Mouse (Mus musculus) kidney, embryonic 16.5 days (tissue): ENCODE results near the gene 4921504E06Rik. TPM values are rescaled to one million over a fixed set of nuclear protein-coding genes. Genes with fewer than 3 reads are reported as not detected.

Source experiments
- ATAC-seq: fragments of 200-750 bp; cut with Nextera tagmentation; 2 replicates; pipeline ENCODE4 v1.8.0; 2017; ENCODE audit warnings: moderate TSS enrichment; ENCODE audit not compliant: low FRiP score, low TSS enrichment
- H3K27ac ChIP-seq: fragments of 300-500 bp; sonication (generic); 2 replicates; pipeline ENCODE4 v1.5.1; 2014; ENCODE audit warnings: low read length
- H3K27me3 ChIP-seq: fragments of 300-500 bp; sonication (generic); 2 replicates; pipeline ENCODE4 v1.6.1; 2014; ENCODE audit warnings: low read length, control low read depth, mixed read lengths; ENCODE audit not compliant: insufficient read depth
- H3K36me3 ChIP-seq: fragments of 300-500 bp; sonication (generic); 2 replicates; pipeline ENCODE4 v1.6.1; 2014; ENCODE audit warnings: low read length, control low read depth, mixed read lengths; ENCODE audit not compliant: insufficient read depth
- H3K4me1 ChIP-seq: fragments of 300-500 bp; sonication (generic); 2 replicates; pipeline ENCODE4 v1.6.1; 2014; ENCODE audit warnings: low read length, control low read depth, mixed read lengths; ENCODE audit not compliant: insufficient read depth
- H3K4me2 ChIP-seq: fragments of 300-500 bp; sonication (generic); replicated peaks from 2 replicates; pipeline ENCODE4 v1.6.1; 2014; ENCODE audit warnings: low read depth, low read length
- H3K4me3 ChIP-seq: fragments of 300-500 bp; sonication (generic); 2 replicates; pipeline ENCODE4 v1.5.1; 2014; ENCODE audit warnings: mild to moderate bottlenecking, low read length
- H3K9ac ChIP-seq: fragments of 300-500 bp; sonication (generic); replicated peaks from 2 replicates; pipeline ENCODE4 v1.6.1; 2014; ENCODE audit warnings: low read length
- H3K9me3 ChIP-seq: fragments of 300-500 bp; sonication (generic); 2 replicates; pipeline ENCODE4 v1.6.1; 2016; ENCODE audit warnings: low read length, control low read depth
- WGBS: fragments of 180-500 bp; shearing (Covaris S2); extraction: QIAGEN DNeasy Blood & Tissue Kit; methylation state at CpG from one replicate; pipeline ENCODE4 v1.1.7; 2014; 5-methylcytosine and 5-hydroxymethylcytosine counted together
- polyA plus RNA-seq: library from polyadenylated mRNA; unstranded; fragments of >200 nt; fragmentation: Nextera tagmentation; extraction: Ambion mirVana; gene quantifications from 2 replicates; pipeline ENCODE4 v1.2.1, GENCODE M21; 2015

The 4921504E06Rik gene
- polyA plus RNA-seq, 1 experiment from 2014 or later, result not detected

DNA sequence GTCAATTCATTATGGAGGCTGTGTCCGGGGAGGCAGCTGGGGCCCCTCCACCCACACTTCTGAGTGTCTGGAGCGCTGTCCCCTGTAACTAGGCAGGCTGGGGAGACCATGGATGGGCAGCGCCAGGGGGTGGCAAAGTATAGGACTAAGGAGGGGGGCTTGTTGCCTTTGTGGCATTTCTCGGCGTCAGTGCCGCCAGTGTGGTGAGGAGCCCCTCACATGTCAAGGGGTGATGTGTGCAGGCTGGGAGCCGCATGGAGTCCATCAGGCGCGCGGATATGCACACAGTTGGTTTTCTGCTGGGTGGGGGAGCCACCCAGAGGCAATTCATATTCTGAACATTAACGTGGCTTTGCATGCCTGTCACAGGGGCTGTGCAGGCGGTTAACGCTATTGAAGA is 35.8 kb downstream of the 4921504E06Rik start:
- no peaks in the 10 kb centered on the region for H3K4me1 ChIP-seq
- H3K4me2 ChIP-seq, result no peak overlapping the region
- ATAC-seq, result no peak
- WGBS, result 62% methylated on average over 13 of the region's 13 CpGs
- no peak overlapping the region for H3K9ac ChIP-seq
- no peaks in the 10 kb centered on the region for H3K36me3 ChIP-seq
- H3K27ac ChIP-seq, result no peak overlapping the region
- no peaks in the 10 kb centered on the region for H3K9me3 ChIP-seq
- peaks cover 15% of the 10 kb centered on the region; the same call in 1 of the 2 replicates for H3K27me3 ChIP-seq
- H3K4me3 ChIP-seq, result no peak overlapping the region

DNA sequence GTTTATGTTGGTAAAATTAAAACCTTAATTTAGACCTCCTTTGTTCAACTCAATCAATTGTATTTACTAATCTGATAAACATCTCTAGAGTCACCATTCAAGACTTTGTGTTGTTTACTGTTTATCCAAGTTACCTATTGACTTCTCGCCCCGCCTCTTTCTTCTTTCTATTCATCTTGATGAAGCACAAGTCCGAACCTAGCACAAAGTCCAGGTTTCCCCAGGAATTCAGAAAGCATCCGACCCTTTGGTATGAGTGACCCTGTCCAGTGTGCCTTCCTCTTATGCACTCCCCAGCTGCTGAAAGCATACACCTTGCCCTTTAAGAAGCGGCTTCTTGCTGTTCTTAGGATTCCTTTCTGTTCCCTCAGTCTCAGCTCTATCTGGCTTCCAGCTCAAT is 41.3 kb downstream of the 4921504E06Rik start:
- no peak for ATAC-seq
- Histone ChIP-seq H3K4me3 (no peak overlapping the region), H3K36me3 (no peaks in the 10 kb centered on the region), H3K27ac (no peak overlapping the region), H3K27me3 (peaks cover 3% of the 10 kb centered on the region; the same call in 1 of the 2 replicates), H3K4me2 (no peak overlapping the region), H3K4me1 (no peaks in the 10 kb centered on the region), H3K9me3 (no peaks in the 10 kb centered on the region), H3K9ac (no peak overlapping the region)
- WGBS, result 74% methylated on average over 5 of the region's 5 CpGs

GRCm38 (mm10) chr2:19511032-19511431 is 42.7 kb downstream of the 4921504E06Rik start:
- Histone ChIP-seq H3K36me3 (no peaks in the 10 kb centered on the region), H3K4me1 (no peaks in the 10 kb centered on the region), H3K27me3 (peaks cover 2% of the 10 kb centered on the region; the same call in 1 of the 2 replicates), H3K9me3 (no peaks in the 10 kb centered on the region), H3K4me2 (no peak overlapping the region), H3K27ac (no peak overlapping the region), H3K4me3 (no peak overlapping the region), H3K9ac (no peak overlapping the region)
- no peak for ATAC-seq
- 56% methylated on average over 5 of the region's 5 CpGs for WGBS

GRCm38 (mm10) chr2:19505744-19506143 is 48.0 kb downstream of the 4921504E06Rik start:
- no peak overlapping the region for H3K4me2 ChIP-seq
- H3K9me3 ChIP-seq, result no peaks in the 10 kb centered on the region
- H3K27me3 ChIP-seq, result no peaks in the 10 kb centered on the region
- WGBS, result 90% methylated on average over 1 of the region's 1 CpGs
- H3K4me1 ChIP-seq, result no peaks in the 10 kb centered on the region
- ATAC-seq, result no peak
- H3K36me3 ChIP-seq, result no peaks in the 10 kb centered on the region
- H3K9ac ChIP-seq, result no peak overlapping the region
- no peak overlapping the region for H3K27ac ChIP-seq
- no peak overlapping the region for H3K4me3 ChIP-seq

- Histone ChIP-seq H3K36me3 (no peaks in the 10 kb centered on the region), H3K4me1 (no peaks in the 10 kb centered on the region), H3K27me3 (0 out of 2 replicates have a peak, but pooled peaks cover 3% of the 10 kb centered on the region), H3K4me2 (no peak overlapping the region), H3K9me3 (no peaks in the 10 kb centered on the region), H3K4me3 (no peak overlapping the region), H3K9ac (no peak overlapping the region), H3K27ac (no peak overlapping the region)
- WGBS, result 78% methylated on average over 3 of the region's 3 CpGs
- no peak for ATAC-seq
Observed at GRCm38 (mm10) chr2:19490262-19490661, 63.5 kb downstream of the 4921504E06Rik start.

- no peak overlapping the region for H3K27ac ChIP-seq
- H3K4me2 ChIP-seq, result no peak overlapping the region
- H3K9me3 ChIP-seq, result no peaks in the 10 kb centered on the region
- no peaks in the 10 kb centered on the region for H3K36me3 ChIP-seq
- peaks cover 36% of the 10 kb centered on the region for H3K27me3 ChIP-seq
- whole genome bisulfite sequencing, result 44% methylated on average over 2 of the region's 2 CpGs
- ATAC-seq, result no peak
- H3K4me3 ChIP-seq, result no peak overlapping the region
- H3K9ac ChIP-seq, result no peak overlapping the region
- no peaks in the 10 kb centered on the region for H3K4me1 ChIP-seq
Observed at GRCm38 (mm10) chr2:19461940-19462339, 91.8 kb downstream of the 4921504E06Rik start.

DNA sequence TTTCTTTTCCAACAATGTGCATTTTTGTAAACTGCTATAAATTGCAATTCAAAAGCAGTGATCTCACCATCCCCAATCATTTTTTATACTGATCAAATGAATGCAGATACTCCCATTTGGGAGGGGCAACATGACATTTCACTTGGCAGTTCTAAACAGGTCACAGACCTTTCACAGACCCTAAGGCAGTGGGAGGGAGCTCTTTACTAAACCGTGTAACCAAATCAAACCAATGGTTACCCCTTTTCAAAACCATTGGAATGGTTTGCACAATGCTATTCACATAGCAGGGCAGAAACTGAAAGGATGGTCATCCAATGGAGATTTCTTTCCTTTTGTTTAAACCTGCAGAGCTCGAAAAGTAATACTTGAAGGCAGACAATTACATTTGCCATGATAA is 94.9 kb downstream of the 4921504E06Rik start:
- WGBS, result 54% methylated on average over 2 of the region's 2 CpGs
- no peaks in the 10 kb centered on the region for H3K36me3 ChIP-seq
- ATAC-seq, result no peak
- H3K9me3 ChIP-seq, result no peaks in the 10 kb centered on the region
- peaks cover 66% of the 10 kb centered on the region for H3K27me3 ChIP-seq
- H3K4me3 ChIP-seq, result no peak overlapping the region
- H3K4me1 ChIP-seq, result no peaks in the 10 kb centered on the region
- H3K27ac ChIP-seq, result no peak overlapping the region
- no peak overlapping the region for H3K9ac ChIP-seq
- no peak overlapping the region for H3K4me2 ChIP-seq

DNA sequence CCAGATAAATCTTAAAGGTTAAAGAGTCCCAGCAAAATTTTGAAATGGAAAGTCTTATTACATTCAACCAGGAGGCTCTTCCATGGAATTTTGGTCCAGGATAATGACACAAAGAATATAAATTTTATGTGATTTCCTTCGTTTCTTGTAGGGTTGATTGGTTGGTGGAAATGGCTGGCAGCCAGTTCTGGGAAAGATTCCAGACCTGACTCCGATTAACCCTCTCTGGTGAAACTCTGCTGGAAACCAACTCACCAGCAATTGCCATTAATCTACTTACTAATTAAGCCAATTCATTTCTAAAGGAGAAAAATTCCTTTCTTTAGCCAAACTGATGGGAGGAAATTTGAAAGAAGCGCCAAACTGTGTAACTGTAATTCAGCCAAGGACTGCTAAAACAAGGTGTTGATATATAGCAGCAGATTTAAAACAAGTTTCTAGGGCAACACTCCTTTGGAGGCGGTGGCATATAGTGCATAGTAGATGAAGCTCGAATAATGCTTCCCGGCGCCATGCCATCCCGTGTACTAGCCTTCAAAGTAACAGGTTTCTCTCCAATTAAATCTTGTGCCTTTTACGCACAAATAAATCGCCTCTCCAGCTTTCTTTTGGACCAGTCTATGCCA is 97.7 kb downstream of the 4921504E06Rik start:
- Histone ChIP-seq H3K4me3 (no peak overlapping the region), H3K9me3 (no peaks in the 10 kb centered on the region), H3K9ac (no peak overlapping the region), H3K27ac (no peak overlapping the region), H3K36me3 (no peaks in the 10 kb centered on the region), H3K4me1 (no peaks in the 10 kb centered on the region), H3K27me3 (peaks cover 88% of the 10 kb centered on the region), H3K4me2 (no peak overlapping the region)
- no peak for ATAC-seq
- 11% methylated on average over 10 of the region's 10 CpGs for WGBS

- Histone ChIP-seq H3K9ac (no peak overlapping the region), H3K4me2 (no peak overlapping the region), H3K9me3 (no peaks in the 10 kb centered on the region), H3K4me1 (no peaks in the 10 kb centered on the region), H3K36me3 (no peaks in the 10 kb centered on the region), H3K4me3 (no peak overlapping the region), H3K27ac (no peak overlapping the region), H3K27me3 (peaks cover 91% of the 10 kb centered on the region)
- WGBS, result 4% methylated on average over 5 of the region's 5 CpGs
- no peak for ATAC-seq
Observed at GRCm38 (mm10) chr2:19455228-19455627, 98.5 kb downstream of the 4921504E06Rik start.

GRCm38 (mm10) chr2:19452531-19453055 is 101.1 kb downstream of the 4921504E06Rik start:
- no peak for ATAC-seq
- Histone ChIP-seq H3K9me3 (no peaks in the 10 kb centered on the region), H3K4me2 (no peak overlapping the region), H3K4me1 (no peaks in the 10 kb centered on the region), H3K27me3 (peaks cover 99% of the 10 kb centered on the region), H3K36me3 (no peaks in the 10 kb centered on the region), H3K4me3 (no peak overlapping the region), H3K9ac (no peak overlapping the region), H3K27ac (no peak overlapping the region)
- under 1% methylated on average over 19 of the region's 19 CpGs for WGBS
